Mouse (Mus musculus) layer of hippocampus, adult 9-11 months (tissue): Measurements from ENCODE around the gene Mterf1b.

ENCODE experiments used
- DNase-seq: peaks from one replicate; pipeline ENCODE4 v3.0.0; 2022

Mterf1b gene

DNA sequence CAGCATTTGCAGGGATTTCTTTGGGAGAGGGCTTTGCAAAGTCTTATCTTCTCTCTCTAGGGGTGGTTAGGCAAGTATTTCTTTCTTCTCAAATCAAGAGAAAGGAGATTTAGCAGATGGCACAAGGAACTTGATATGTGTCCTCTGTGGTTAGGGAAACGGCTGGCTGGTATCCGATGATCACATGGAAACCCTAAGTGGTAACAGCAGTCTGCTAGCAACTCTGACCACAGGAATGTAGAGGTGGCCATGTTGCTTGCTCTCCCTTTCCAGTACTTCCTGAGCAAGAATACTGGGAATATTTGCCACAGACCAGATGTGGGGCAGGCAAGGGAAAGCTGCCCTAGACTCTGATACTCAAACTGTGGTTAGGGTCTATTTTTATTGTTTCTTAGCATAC is 53.9 kb downstream of the Mterf1b start:
- no peak for DNase-seq
